Mouse (Mus musculus) ES-Bruce4 (cell line): ENCODE results near the gene Mast4. TPM values are rescaled to one million over a fixed set of nuclear protein-coding genes. Genes with fewer than 3 reads are reported as not detected.

ENCODE experiments used
- H3K27ac ChIP-seq: 2 replicates; pipeline ENCODE4 v1.5.1; 2012; ENCODE audit warnings: low read length, inconsistent platforms; ENCODE audit not compliant: insufficient read depth
- H3K27me3 ChIP-seq: 2 replicates; pipeline ENCODE4 v1.6.1; 2012; ENCODE audit warnings: mild to moderate bottlenecking, low read length, inconsistent platforms; ENCODE audit not compliant: control insufficient read depth, poor library complexity, insufficient read depth, severe bottlenecking
- H3K36me3 ChIP-seq: 2 replicates; pipeline ENCODE4 v1.6.1; 2012; ENCODE audit warnings: inconsistent platforms, mild to moderate bottlenecking, low read length, moderate library complexity; ENCODE audit not compliant: control insufficient read depth, poor library complexity, insufficient read depth, severe bottlenecking
- H3K4me1 ChIP-seq: one replicate; pipeline ENCODE4 v1.8.1; 2011; ENCODE audit warnings: low read length; ENCODE audit not compliant: control insufficient read depth, insufficient read depth
- H3K4me3 ChIP-seq: 2 replicates; pipeline ENCODE4 v1.5.1; 2011; ENCODE audit warnings: low read depth, mild to moderate bottlenecking, low read length
- H3K9ac ChIP-seq: 2 replicates; pipeline ENCODE4 v1.6.1; 2012; ENCODE audit warnings: low read depth, mild to moderate bottlenecking, inconsistent platforms; ENCODE audit not compliant: poor library complexity, severe bottlenecking
- H3K9me3 ChIP-seq: replicated peaks from 2 replicates; pipeline ENCODE4 v1.6.1; 2012; ENCODE audit warnings: mild to moderate bottlenecking, low read length, inconsistent platforms; ENCODE audit not compliant: control insufficient read depth, poor library complexity, insufficient read depth, severe bottlenecking
- CTCF ChIP-seq: IDR thresholded peaks from one replicate; pipeline ENCODE4 v1.8.1; 2011; ENCODE audit warnings: low read depth, low read length
- EP300 ChIP-seq: IDR thresholded peaks from 2 replicates; pipeline ENCODE4 v1.6.1; 2011; ENCODE audit warnings: low read depth, low read length; ENCODE audit not compliant: insufficient read depth
- POLR2A ChIP-seq: IDR thresholded peaks from one replicate; pipeline ENCODE4 v1.8.1; 2011; ENCODE audit warnings: low read length; ENCODE audit not compliant: insufficient read depth
- polyA plus RNA-seq: library from polyadenylated mRNA; stranded (reverse); fragments of >200 nt; gene quantifications from 2 replicates; pipeline ENCODE4 v1.2.4, GENCODE M21; 2011; ENCODE audit warnings: low read depth; ENCODE audit not compliant: missing spikeins, insufficient read depth, insufficient read length

Mast4 gene
- polyA plus RNA-seq, 1 experiment, result 25.3 TPM

DNA sequence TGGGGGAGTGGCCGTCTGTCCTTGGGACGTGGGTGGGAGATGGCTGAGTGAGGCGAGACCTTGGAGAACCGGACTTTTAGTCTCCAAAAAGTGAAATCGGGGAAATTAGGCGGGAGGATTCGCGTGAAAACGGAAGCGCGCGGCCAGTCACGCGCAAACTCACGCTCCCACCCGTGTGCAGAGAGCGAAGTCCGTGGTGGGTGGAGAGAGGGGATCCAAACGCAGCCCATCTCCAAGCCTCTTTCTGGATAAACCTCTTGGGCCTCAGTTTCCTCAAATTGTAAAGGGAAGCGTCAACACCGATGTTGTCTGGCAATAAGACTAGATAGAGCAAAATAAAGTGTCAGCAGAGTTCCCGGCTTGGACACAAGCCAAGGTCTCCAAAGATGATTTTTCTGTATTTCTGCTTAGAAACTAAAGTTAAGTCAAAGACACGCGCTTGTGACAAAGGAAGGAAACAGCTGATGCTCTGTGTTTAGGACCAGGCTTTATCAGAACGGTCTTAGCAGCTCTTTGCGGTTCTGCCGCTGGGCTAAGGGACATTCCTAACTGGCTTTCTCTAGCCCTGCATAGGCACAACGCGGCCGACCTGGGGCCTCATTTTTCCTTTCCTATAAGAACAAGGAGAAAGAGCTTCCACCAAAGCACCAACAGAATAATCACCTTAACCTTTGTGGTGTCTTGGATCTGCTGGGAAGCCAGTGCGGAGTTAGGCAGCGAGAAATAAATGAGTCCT is 594 bp upstream of the Mast4 start:
- no peaks in the 10 kb centered on the region for H3K36me3 ChIP-seq
- H3K4me3 ChIP-seq, result peak overlapping the region; percentile 68
- TF ChIP-seq EP300 (no peak), POLR2A (no peak)
- no peaks in the 10 kb centered on the region for H3K4me1 ChIP-seq
- H3K9me3 ChIP-seq, result no peaks in the 10 kb centered on the region
- peak overlapping the region; percentile 78 for H3K9ac ChIP-seq
- H3K27me3 ChIP-seq, result 0 out of 2 replicates have a peak, but pooled peaks cover 1% of the 10 kb centered on the region
- no peak overlapping the region for H3K27ac ChIP-seq

DNA sequence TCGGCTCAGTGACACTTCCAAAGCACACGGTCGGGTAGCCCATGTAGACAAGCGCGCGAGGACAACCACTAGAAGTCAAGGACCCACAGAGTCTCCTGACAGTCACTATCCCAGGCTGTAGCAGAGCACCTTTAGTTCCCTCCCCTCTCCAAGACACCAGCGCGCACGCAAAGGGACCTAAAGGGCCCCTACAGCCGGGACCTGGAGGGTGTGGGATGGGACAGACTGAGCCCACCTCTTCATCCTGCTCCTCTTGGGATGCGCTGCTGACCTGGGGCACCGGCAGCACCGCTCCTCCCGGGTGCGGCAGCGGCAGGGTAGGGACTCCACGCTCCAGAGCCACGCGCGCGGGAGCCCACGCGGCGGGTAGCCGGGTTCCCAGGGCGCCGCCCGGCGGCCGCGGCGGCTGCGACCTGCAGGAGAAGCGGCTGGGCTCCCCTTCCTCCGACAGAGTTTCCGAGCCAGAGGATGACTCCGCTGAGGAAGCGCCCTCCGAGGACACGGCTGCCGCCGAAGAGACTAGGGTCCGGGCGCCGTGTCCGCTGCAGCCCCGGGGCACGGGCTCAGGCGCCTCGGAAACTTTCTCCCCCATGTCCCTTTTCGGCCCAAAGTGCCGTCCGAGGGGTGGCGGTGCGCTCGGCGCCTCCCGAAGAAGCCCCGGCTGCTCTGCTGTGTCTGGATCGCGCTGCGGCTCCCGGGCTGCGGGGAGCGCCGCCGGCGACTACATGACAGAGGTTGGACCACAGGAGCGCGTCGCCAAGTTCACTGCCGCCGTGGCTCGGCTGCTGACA is 501 bp downstream of the Mast4 start:
- H3K9ac ChIP-seq, result peak overlapping the region; percentile 78
- H3K9me3 ChIP-seq, result no peaks in the 10 kb centered on the region
- H3K4me3 ChIP-seq, result peak overlapping the region; percentile 78
- 0 out of 2 replicates have a peak, but pooled peaks cover 1% of the 10 kb centered on the region for H3K27me3 ChIP-seq
- TF ChIP-seq EP300 (no peak), CTCF (no peak), POLR2A (no peak)
- H3K36me3 ChIP-seq, result no peaks in the 10 kb centered on the region
- no peak overlapping the region for H3K27ac ChIP-seq
- H3K4me1 ChIP-seq, result no peaks in the 10 kb centered on the region

DNA sequence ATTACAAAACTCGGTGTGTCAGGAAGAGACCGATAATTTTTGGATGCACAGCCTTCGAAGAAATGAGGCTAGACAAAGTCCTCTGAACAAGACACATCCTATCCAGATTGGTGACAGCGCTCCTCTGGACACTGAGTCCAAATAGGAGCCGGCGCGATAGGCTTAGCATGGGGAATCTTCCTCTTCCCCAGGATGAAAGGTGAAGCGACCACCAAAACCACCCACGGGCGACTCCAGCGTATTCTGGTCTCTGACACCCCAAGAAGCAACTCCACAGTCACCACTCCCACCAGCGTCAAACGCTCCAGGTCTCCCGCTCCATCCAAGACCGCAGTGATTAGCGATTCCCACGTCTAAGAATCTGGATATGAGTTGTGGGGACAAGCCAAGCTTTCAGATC is 1.1 kb downstream of the Mast4 start:
- H3K27ac ChIP-seq, result no peak overlapping the region
- no peak for TF ChIP-seq EP300
- no peaks in the 10 kb centered on the region for H3K9me3 ChIP-seq
- H3K4me1 ChIP-seq, result no peaks in the 10 kb centered on the region
- H3K27me3 ChIP-seq, result 0 out of 2 replicates have a peak, but pooled peaks cover 1% of the 10 kb centered on the region
- peak overlapping the region; percentile 78 for H3K4me3 ChIP-seq
- H3K36me3 ChIP-seq, result no peaks in the 10 kb centered on the region
- H3K9ac ChIP-seq, result no peak overlapping the region; the same call in 1 of the 2 replicates

DNA sequence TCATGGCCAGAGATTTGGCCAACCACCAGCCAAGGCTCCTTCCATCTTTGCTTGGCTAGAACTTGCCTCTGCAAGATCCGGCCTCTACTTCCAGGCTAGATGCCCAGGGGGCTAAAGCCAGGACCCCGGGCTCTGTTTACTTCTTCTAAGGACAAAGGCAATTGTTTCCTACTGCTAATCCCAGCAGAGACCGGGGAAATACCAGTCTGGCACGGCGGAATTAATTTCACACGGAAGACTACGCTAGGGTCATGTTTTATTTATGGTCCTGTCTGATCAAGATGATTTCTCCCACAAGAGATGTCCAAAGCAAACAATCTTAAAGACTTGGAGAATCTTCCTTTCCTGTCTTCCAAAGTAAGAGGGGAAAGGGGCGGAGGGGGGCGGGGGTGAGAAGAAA is 1.6 kb downstream of the Mast4 start:
- no peak overlapping the region for H3K4me3 ChIP-seq
- H3K27ac ChIP-seq, result no peak overlapping the region
- no peak for TF ChIP-seq CTCF
- no peak for TF ChIP-seq EP300
- no peak for TF ChIP-seq POLR2A
- no peaks in the 10 kb centered on the region for H3K9me3 ChIP-seq
- no peaks in the 10 kb centered on the region for H3K4me1 ChIP-seq
- no peaks in the 10 kb centered on the region for H3K36me3 ChIP-seq
- 0 out of 2 replicates have a peak, but pooled peaks cover 1% of the 10 kb centered on the region for H3K27me3 ChIP-seq
- H3K9ac ChIP-seq, result no peak overlapping the region

DNA sequence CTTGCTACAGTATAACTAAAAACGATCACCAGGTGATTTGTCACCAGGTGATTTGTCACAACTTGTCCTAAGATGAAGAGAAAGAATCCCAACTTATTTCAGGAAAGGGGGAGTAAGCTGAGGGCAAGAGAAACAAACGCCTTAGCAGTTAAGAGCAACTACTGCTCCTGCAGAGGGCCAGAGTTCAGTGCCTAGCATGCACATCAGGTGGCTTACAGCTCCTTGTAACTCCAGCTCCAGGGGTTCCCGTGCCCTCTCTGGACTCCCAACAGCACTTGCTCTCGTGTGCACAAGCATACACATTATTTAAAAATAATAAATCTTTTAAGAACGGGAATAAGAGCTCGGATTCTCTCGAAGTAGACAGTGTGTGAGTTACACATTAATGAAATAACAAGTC is 3.2 kb downstream of the Mast4 start:
- H3K36me3 ChIP-seq, result no peaks in the 10 kb centered on the region
- H3K9ac ChIP-seq, result no peak overlapping the region
- no peaks in the 10 kb centered on the region for H3K9me3 ChIP-seq
- no peak overlapping the region for H3K4me3 ChIP-seq
- H3K27ac ChIP-seq, result no peak overlapping the region
- no peak for TF ChIP-seq EP300
- TF ChIP-seq POLR2A, result no peak
- no peak for TF ChIP-seq CTCF
- H3K4me1 ChIP-seq, result no peaks in the 10 kb centered on the region
- H3K27me3 ChIP-seq, result 0 out of 2 replicates have a peak, but pooled peaks cover 1% of the 10 kb centered on the region

DNA sequence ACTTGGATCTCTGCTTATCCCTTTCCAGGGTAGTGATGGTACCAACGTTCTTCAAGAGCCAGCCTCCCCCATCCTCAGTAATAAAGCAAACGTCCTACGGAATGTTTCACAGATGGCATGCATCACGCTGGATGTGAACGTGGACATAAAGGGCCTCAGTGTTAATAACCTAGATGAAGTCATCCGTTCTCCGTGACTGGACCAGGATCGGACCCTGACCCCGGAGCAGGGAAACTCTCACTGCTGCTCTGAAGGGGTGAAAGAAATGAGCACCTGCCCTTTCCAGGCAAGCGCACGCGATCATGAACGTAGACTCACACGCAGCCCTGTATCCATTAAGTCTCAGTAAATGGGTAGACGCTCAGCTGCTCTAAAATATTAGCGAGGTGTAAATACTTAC is 6.0 kb downstream of the Mast4 start:
- Histone ChIP-seq H3K36me3 (no peaks in the 10 kb centered on the region), H3K4me1 (no peaks in the 10 kb centered on the region), H3K9ac (no peak overlapping the region), H3K9me3 (no peaks in the 10 kb centered on the region), H3K4me3 (no peak overlapping the region), H3K27me3 (0 out of 2 replicates have a peak, but pooled peaks cover 1% of the 10 kb centered on the region), H3K27ac (no peak overlapping the region)
- TF ChIP-seq EP300 (no peak), POLR2A (no peak), CTCF (no peak)
